Mouse (Mus musculus) heart, embryonic 14.5 days (tissue): ENCODE measurements around the gene Ypel4. TPM values are rescaled to one million over a fixed set of nuclear protein-coding genes. Genes with fewer than 3 reads are reported as not detected.

Experiments
- ATAC-seq: fragments of 200-750 bp; cut with Nextera tagmentation; 2 replicates; pipeline ENCODE4 v1.8.0; 2017; ENCODE audit warnings: low read depth, moderate TSS enrichment; ENCODE audit not compliant: insufficient number of reproducible peaks, insufficient read depth, low FRiP score
- H3K27ac ChIP-seq, 2 experiments: fragments of 200-500 bp in 1 of 2; fragments of 300-500 bp in 1 of 2; sonication (generic) in 1 of 2; replicated peaks in 1 of 2; 2 replicates each; pipeline ENCODE4 v1.5.1; 2012 to 2014; ENCODE audit warnings: low read depth in 2 of 2, low read length in 2 of 2, control low read depth in 1 of 2, mild to moderate bottlenecking in 1 of 2, mixed read lengths in 1 of 2; ENCODE audit not compliant: control insufficient read depth in 1 of 2, insufficient read depth in 1 of 2
- H3K27me3 ChIP-seq: fragments of 300-500 bp; sonication (generic); 2 replicates; pipeline ENCODE4 v1.6.1; 2014; ENCODE audit warnings: mild to moderate bottlenecking, low read length, control low read depth; ENCODE audit not compliant: control insufficient read depth, insufficient read depth
- H3K36me3 ChIP-seq: fragments of 300-500 bp; sonication (generic); 2 replicates; pipeline ENCODE4 v1.6.1; 2014; ENCODE audit warnings: mild to moderate bottlenecking, control low read depth, low read length, mixed read lengths; ENCODE audit not compliant: control insufficient read depth, insufficient read depth
- H3K4me1 ChIP-seq, 2 experiments: fragments of 200-500 bp in 1 of 2; fragments of 300-500 bp in 1 of 2; sonication (generic) in 1 of 2; 2 replicates each; pipeline ENCODE4 v1.6.1; 2012 to 2014; ENCODE audit warnings: low read length in 2 of 2, control low read depth in 1 of 2, mixed read lengths in 1 of 2; ENCODE audit not compliant: control insufficient read depth in 2 of 2, insufficient read depth in 2 of 2
- H3K4me2 ChIP-seq: fragments of 300-500 bp; sonication (generic); 2 replicates; pipeline ENCODE4 v1.6.1; 2014; ENCODE audit warnings: mild to moderate bottlenecking, low read length
- H3K4me3 ChIP-seq, 2 experiments: fragments of 200-500 bp in 1 of 2; fragments of 300-500 bp in 1 of 2; sonication (generic) in 1 of 2; 2 replicates each; pipeline ENCODE4 v1.5.1; 2012 to 2014; ENCODE audit warnings: low read length in 2 of 2, mild to moderate bottlenecking in 2 of 2, control low read depth in 1 of 2, low read depth in 1 of 2, moderate library complexity in 1 of 2; ENCODE audit not compliant: control insufficient read depth in 1 of 2, insufficient read depth in 1 of 2
- H3K9ac ChIP-seq: fragments of 300-500 bp; sonication (generic); 2 replicates; pipeline ENCODE4 v1.6.1; 2014; ENCODE audit warnings: mild to moderate bottlenecking, low read length
- H3K9me3 ChIP-seq: fragments of 300-500 bp; sonication (generic); 2 replicates; pipeline ENCODE4 v1.6.1; 2016; ENCODE audit warnings: low read length, control low read depth; ENCODE audit not compliant: control insufficient read depth
- WGBS: fragments of 180-500 bp; shearing (Covaris S2); extraction: QIAGEN DNeasy Blood & Tissue Kit; methylation state at CpG from one replicate; pipeline ENCODE4 v1.1.7; 2014; 5-methylcytosine and 5-hydroxymethylcytosine counted together
- polyA plus RNA-seq: library from polyadenylated mRNA; unstranded; fragments of >200 nt; fragmentation: Nextera tagmentation; extraction: Ambion mirVana; gene quantifications from 2 replicates; pipeline ENCODE4 v1.2.1, GENCODE M21; 2014

Ypel4 gene
- polyA plus RNA-seq, 1 experiment from 2014 or later, result 4.5 TPM

- no peak overlapping the region for H3K4me3 ChIP-seq
- 57% methylated on average over 6 of the region's 6 CpGs for WGBS
- ATAC-seq, result no peak
These were observed 16.3 kb downstream of the Ypel4 start for GRCm38 (mm10) chr2:84750115-84750514.

GRCm38 (mm10) chr2:84756245-84756644 is 22.4 kb downstream of the Ypel4 start:
- Histone ChIP-seq H3K9ac (no peak overlapping the region), H3K4me2 (no peak overlapping the region), H3K27me3 (no peaks in the 10 kb centered on the region), H3K27ac (no peak overlapping the region), H3K9me3 (no peaks in the 10 kb centered on the region), H3K36me3 (no peaks in the 10 kb centered on the region), H3K4me3 (no peak overlapping the region), H3K4me1 (no peaks in the 10 kb centered on the region)
- 67% methylated on average over 5 of the region's 5 CpGs for WGBS
- no peak for ATAC-seq

More at GRCm38 (mm10) chr2:84750115-84750514, 16.3 kb downstream of the Ypel4 start:
- Histone ChIP-seq H3K9me3 (no peaks in the 10 kb centered on the region), H3K9ac (no peak overlapping the region), H3K27ac (no peak overlapping the region), H3K27me3 (no peaks in the 10 kb centered on the region), H3K4me1 (no peaks in the 10 kb centered on the region), H3K4me2 (no peak overlapping the region), H3K36me3 (no peaks in the 10 kb centered on the region)

- no peak overlapping the region for H3K27ac ChIP-seq
- no peaks in the 10 kb centered on the region for H3K27me3 ChIP-seq
- no peaks in the 10 kb centered on the region for H3K4me1 ChIP-seq
- H3K4me2 ChIP-seq, result no peak overlapping the region
- H3K9me3 ChIP-seq, result no peaks in the 10 kb centered on the region
- no peaks in the 10 kb centered on the region for H3K36me3 ChIP-seq
- no peak overlapping the region for H3K4me3 ChIP-seq
- no peak for ATAC-seq
- 56% methylated on average over 7 of the region's 7 CpGs for WGBS
- H3K9ac ChIP-seq, result no peak overlapping the region
These were observed 23.3 kb downstream of the Ypel4 start for GRCm38 (mm10) chr2:84757026-84757682.

GRCm38 (mm10) chr2:84758542-84759127 is 24.8 kb downstream of the Ypel4 start:
- WGBS, result 0% methylated on average over 2 of the region's 2 CpGs
- Histone ChIP-seq H3K36me3 (no peaks in the 10 kb centered on the region), H3K4me2 (no peak overlapping the region), H3K9me3 (no peaks in the 10 kb centered on the region), H3K27ac (no peak overlapping the region), H3K27me3 (no peaks in the 10 kb centered on the region), H3K4me1 (no peaks in the 10 kb centered on the region), H3K9ac (no peak overlapping the region), H3K4me3 (no peak overlapping the region)
- ATAC-seq, result no peak

GRCm38 (mm10) chr2:84760777-84761176 is 26.9 kb downstream of the Ypel4 start:
- Histone ChIP-seq H3K36me3 (no peaks in the 10 kb centered on the region), H3K9ac (no peak overlapping the region), H3K4me2 (no peak overlapping the region), H3K27me3 (no peaks in the 10 kb centered on the region), H3K4me3 (no peak overlapping the region), H3K4me1 (no peaks in the 10 kb centered on the region), H3K9me3 (no peaks in the 10 kb centered on the region), H3K27ac (no peak overlapping the region)
- no peak for ATAC-seq
- 67% methylated on average over 8 of the region's 8 CpGs for WGBS

- no peaks in the 10 kb centered on the region for H3K9me3 ChIP-seq
- H3K27ac ChIP-seq, result no peak overlapping the region
- no peak overlapping the region for H3K4me3 ChIP-seq
- ATAC-seq, result no peak
- 76% methylated on average over 3 of the region's 3 CpGs for WGBS
- no peaks in the 10 kb centered on the region for H3K27me3 ChIP-seq
- H3K36me3 ChIP-seq, result no peaks in the 10 kb centered on the region
- H3K4me1 ChIP-seq, result no peaks in the 10 kb centered on the region
- no peak overlapping the region for H3K9ac ChIP-seq
- no peak overlapping the region for H3K4me2 ChIP-seq
These were observed 27.5 kb downstream of the Ypel4 start for GRCm38 (mm10) chr2:84761309-84761708.

GRCm38 (mm10) chr2:84761840-84762239 is 28.0 kb downstream of the Ypel4 start:
- 82% methylated on average over 1 of the region's 1 CpGs for WGBS
- Histone ChIP-seq H3K36me3 (no peaks in the 10 kb centered on the region), H3K9me3 (no peaks in the 10 kb centered on the region), H3K9ac (no peak overlapping the region), H3K27ac (no peak overlapping the region), H3K4me2 (no peak overlapping the region), H3K27me3 (no peaks in the 10 kb centered on the region), H3K4me1 (no peaks in the 10 kb centered on the region), H3K4me3 (no peak overlapping the region)
- no peak for ATAC-seq

GRCm38 (mm10) chr2:84762295-84762694 is 28.4 kb downstream of the Ypel4 start:
- Histone ChIP-seq H3K9ac (no peak overlapping the region), H3K36me3 (no peaks in the 10 kb centered on the region), H3K4me2 (no peak overlapping the region), H3K9me3 (no peaks in the 10 kb centered on the region), H3K4me3 (no peak overlapping the region), H3K4me1 (no peaks in the 10 kb centered on the region), H3K27ac (no peak overlapping the region), H3K27me3 (no peaks in the 10 kb centered on the region)
- ATAC-seq, result no peak
- WGBS, result 60% methylated on average over 4 of the region's 4 CpGs
